Mouse (Mus musculus) embryonic fibroblast, embryonic 13.5 days (primary cell): ENCODE results near the gene Krt33b. TPM values are rescaled to one million over a fixed set of nuclear protein-coding genes. Genes with fewer than 3 reads are reported as not detected.

Experiments used
- H3K27ac ChIP-seq: 2 replicates; pipeline ENCODE4 v1.5.1; 2012; ENCODE audit warnings: low read length, control low read depth, inconsistent platforms; ENCODE audit not compliant: insufficient read depth
- H3K4me1 ChIP-seq: 2 replicates; pipeline ENCODE4 v1.6.1; 2011; ENCODE audit warnings: low read length; ENCODE audit not compliant: control insufficient read depth, insufficient read depth
- H3K4me3 ChIP-seq: 2 replicates; pipeline ENCODE4 v1.5.1; 2011; ENCODE audit warnings: mild to moderate bottlenecking, control low read depth, low read length; ENCODE audit not compliant: insufficient read depth
- CTCF ChIP-seq: IDR thresholded peaks from 2 replicates; pipeline ENCODE4 v1.5.1; 2011; ENCODE audit warnings: mild to moderate bottlenecking, control low read depth, low read length, moderate library complexity, borderline replicate concordance; ENCODE audit not compliant: insufficient read depth
- POLR2A ChIP-seq: IDR thresholded peaks from 2 replicates; pipeline ENCODE4 v1.6.1; 2011; ENCODE audit warnings: low read depth, mild to moderate bottlenecking, control low read depth, low read length, moderate library complexity
- polyA plus RNA-seq: library from polyadenylated mRNA; stranded (reverse); fragments of >200 nt; gene quantifications from 2 replicates; pipeline ENCODE4 v1.2.4, GENCODE M21; 2011; ENCODE audit warnings: low read depth; ENCODE audit not compliant: missing spikeins, insufficient read length

The Krt33b gene
- polyA plus RNA-seq, 1 experiment, result not detected

DNA sequence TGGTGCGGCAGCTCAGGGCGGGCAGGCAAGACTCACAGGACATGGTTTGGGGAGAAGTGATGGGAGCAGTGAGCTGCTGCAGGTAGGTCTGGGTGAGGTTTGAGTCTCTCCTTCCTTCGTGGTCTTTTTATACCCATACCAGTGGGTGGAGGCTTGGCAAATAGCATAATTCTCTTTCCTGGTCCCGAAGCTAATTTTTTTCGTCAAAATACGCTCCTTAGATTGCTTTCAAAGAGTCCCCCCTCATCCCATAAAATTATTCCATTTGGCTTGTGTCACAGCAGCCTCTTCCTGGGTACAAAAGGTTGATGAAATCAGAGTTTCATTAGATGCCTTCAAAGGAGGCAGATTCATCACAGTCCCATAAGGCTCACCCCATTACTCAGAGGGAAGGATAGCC is 11.8 kb upstream of the Krt33b start, which contains the start of gene Krt34:
Gene Krt34 (minus strand): TSS at position 101 of the 400 bp plus-strand sequence.
- Histone ChIP-seq H3K4me3 (no peak within 1 kb of the TSS), H3K27ac (no peak within 1 kb of the TSS), H3K4me1 (no peaks in the 10 kb centered on the region)
- TF ChIP-seq CTCF (no peak), POLR2A (no peak)

DNA sequence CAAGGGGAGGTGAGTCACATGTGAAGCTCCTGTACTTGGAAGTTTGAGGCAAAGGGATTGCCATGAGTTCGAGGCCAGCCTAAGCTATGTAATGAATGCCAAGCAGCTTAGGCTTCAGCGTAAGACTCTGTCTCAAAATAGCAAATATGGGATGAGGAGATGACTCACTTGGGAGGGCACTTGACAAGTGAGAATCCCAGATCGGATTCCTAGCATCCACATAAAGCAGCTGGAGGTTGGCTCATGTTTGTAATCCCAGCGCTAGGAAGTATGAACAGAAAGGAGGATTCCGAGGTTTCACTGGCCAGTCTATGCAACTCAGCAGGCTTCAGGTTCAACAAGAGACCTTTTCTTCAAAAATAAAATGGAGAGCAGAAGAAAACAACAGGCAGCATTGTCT is 8.2 kb downstream of the Krt33b start:
- H3K4me1 ChIP-seq, result no peaks in the 10 kb centered on the region
- no peak overlapping the region for H3K4me3 ChIP-seq
- no peak overlapping the region for H3K27ac ChIP-seq
- TF ChIP-seq POLR2A (no peak), CTCF (no peak)

DNA sequence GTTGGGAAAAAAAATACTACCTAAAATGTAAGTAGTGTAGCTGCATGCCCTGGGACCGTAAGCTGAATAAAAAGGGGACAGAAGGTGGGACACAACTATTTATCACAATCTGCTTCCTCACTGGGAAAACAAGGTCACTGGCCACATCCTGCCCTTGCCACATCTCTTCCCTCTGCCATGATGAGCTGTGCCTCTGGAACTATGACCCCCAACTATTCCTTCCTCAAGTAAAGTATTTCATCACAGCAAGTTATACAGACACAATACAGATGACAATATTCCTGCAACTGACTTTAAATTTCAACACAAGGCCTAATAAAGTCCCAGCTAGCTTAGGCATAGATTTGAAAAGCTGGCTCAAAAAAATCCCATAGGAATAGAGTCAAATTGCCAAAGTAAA is 10.2 kb downstream of the Krt33b start:
- Histone ChIP-seq H3K4me3 (no peak overlapping the region), H3K4me1 (no peaks in the 10 kb centered on the region)
- TF ChIP-seq POLR2A, result no peak
- TF ChIP-seq CTCF, result no peak

DNA sequence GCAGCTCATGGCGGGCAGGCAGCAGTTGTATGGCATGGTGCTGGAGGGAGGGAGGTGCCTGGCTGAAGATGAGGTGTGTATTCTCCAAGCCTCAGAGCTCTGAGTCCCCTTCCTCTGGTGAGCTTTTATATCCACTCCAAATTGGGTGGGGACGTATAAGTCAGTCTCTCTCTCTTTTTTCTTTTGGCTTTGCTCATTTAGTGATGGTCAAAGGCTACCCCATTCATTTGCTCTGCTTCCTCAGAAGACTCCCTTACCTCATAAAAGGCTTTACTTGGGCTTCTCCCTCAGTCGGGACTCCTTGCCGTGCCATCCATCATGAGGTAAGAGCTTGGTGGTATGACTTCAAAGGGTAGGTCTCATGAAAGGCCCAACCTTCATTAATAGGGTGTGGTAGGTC is 13.6 kb downstream of the Krt33b start, which contains the start of gene Krt33a:
Gene Krt33a (minus strand): TSS at position 101 of the 400 bp plus-strand sequence.
- Histone ChIP-seq H3K4me1 (no peaks in the 10 kb centered on the region), H3K4me3 (no peak within 1 kb of the TSS), H3K27ac (no peak within 1 kb of the TSS)
- TF ChIP-seq POLR2A, result no peak
- TF ChIP-seq CTCF, result no peak

More for the DNA sequence above, 10.2 kb downstream of the Krt33b start:
- H3K27ac ChIP-seq, result no peak overlapping the region

DNA sequence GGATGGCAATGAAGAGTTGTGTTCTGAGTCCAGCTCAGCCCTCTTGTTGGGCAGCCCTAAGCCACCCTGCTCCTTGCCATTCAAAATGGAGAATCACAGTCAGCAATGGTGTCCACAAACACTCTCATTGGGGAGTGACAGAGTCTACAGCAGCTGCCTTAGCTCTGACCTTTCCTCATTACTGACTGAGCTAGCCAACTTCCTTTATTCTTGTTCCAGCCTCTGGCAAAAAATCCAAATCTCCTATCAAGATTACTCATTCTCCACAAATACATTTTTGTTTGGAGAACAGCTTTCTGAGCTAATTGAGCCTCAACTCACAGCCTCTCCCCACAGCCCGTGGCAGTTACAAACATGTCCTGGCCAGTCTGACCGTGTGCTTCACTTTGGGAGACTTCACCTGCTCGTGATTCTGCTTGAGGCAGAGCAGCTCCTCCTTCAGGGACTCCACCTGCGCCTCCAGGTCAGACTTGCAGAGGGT is 15.9 kb downstream of the Krt33b start:
- no peak for TF ChIP-seq CTCF
- TF ChIP-seq POLR2A, result no peak
- no peak overlapping the region for H3K27ac ChIP-seq
- H3K4me3 ChIP-seq, result no peak overlapping the region
- H3K4me1 ChIP-seq, result no peaks in the 10 kb centered on the region

DNA sequence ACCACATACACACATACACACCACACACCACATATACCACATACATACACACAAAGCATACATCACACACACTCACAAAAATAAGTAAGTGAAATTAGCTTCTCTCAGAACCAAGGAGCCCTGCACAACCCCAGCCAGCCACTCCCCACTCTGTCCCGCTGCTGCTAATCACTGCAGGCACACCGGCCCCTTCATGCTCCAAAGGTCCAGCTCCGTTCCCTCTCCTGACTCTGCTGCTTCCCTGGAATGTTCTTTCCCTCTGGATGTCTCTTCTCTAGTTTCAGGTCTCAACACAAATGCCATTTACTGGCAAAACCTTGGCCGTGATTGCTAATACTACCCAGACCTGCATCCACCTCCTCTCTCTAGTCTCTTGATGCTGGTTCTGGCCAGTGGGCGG is 19.0 kb downstream of the Krt33b start:
- no peak overlapping the region for H3K4me3 ChIP-seq
- TF ChIP-seq CTCF (no peak), POLR2A (no peak)
- no peak overlapping the region for H3K27ac ChIP-seq

DNA sequence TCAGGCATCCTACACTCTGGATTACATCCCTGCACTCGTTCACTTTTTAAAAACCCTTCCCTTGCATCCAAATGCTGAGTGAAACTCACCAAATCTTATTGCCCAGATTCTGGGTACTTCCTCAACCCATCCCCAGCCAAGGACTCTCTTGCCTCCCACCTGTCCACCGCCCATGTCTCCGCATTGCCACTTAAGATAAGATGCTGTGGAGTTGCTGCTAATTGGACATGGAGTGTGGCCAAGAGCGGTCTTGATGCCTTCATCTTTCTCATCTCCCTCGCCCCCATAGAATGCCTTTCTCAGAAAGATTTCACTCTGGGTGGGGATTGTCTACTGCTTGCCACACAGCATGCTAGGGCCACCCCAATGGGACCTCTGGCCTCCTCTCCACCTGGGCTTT is 21.3 kb downstream of the Krt33b start:
- no peak overlapping the region for H3K4me3 ChIP-seq
- no peaks in the 10 kb centered on the region for H3K4me1 ChIP-seq
- no peak overlapping the region for H3K27ac ChIP-seq
- no peak for TF ChIP-seq POLR2A
- TF ChIP-seq CTCF, result no peak

More for the DNA sequence above, 19.0 kb downstream of the Krt33b start:
- no peaks in the 10 kb centered on the region for H3K4me1 ChIP-seq

DNA sequence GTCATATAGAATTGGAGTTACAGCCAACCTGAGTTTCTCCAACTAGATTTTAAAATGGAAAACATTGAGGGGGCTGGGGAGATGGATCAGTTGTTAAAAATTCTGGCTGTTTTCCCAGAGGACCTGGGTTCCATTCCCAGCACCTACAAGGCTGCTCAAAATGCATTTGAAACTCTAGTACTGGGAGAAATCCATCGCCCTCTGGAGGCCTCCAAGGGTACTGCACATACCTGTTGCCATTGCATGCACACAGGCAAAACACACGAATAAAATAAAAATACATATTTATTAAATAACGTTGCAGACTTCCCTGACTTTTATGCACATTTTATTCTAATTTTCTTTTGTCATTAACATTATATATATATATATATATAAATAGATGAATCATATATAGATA is 23.0 kb downstream of the Krt33b start:
- no peak overlapping the region for H3K4me3 ChIP-seq
- H3K4me1 ChIP-seq, result no peaks in the 10 kb centered on the region
- TF ChIP-seq POLR2A (no peak), CTCF (no peak)
- no peak overlapping the region for H3K27ac ChIP-seq

DNA sequence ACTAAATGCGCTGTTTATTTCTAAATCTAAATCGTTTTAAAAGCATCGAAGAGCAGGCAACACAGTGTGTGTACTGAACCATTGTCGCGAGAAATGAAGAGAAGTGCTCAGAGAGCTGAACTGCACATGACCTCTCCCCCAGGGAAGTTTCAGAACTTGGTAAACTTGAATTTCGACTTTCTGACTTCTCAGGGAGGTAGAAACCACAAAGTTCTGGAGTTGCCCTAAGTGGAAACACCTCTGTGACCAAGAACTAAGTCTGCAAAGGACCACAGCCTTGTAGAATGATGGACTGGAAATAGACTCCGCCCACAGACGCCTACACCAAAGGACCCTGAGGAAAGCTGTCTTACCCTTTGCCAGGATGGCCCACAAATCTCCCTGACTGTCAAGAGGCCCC is 23.8 kb downstream of the Krt33b start:
- no peak overlapping the region for H3K27ac ChIP-seq
- no peaks in the 10 kb centered on the region for H3K4me1 ChIP-seq
- TF ChIP-seq POLR2A (no peak), CTCF (no peak)
- no peak overlapping the region for H3K4me3 ChIP-seq

DNA sequence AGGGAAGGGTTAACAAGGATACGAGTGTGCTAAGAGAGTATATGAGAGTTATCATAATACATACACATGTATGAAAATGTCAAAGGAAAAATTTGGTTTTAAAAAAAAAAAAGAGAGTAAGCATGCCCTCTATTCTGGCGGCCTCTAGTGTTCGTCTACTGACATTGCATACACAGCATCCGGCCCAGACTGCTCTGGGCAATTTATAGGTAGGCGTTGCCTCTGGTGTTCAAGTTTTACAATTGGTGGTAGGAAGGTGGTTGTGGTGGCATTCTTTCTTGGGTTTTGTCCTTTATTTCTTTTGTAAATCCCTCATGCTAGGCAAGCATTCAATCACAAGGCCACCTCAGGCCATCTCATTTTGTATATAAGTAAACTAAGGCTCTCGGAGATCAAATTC is 24.8 kb downstream of the Krt33b start:
- Histone ChIP-seq H3K4me3 (no peak overlapping the region), H3K27ac (no peak overlapping the region), H3K4me1 (no peaks in the 10 kb centered on the region)
- TF ChIP-seq CTCF (peak; percentile 46; the same call in 1 of the 2 replicates), POLR2A (no peak)
